Mouse (Mus musculus) lung, embryonic 14.5 days (tissue): ENCODE measurements around the gene Ccnd3. TPM values are rescaled to one million over a fixed set of nuclear protein-coding genes. Genes with fewer than 3 reads are reported as not detected.

Experiments used
- ATAC-seq: fragments of 200-750 bp; cut with Nextera tagmentation; 2 replicates; pipeline ENCODE4 v1.8.0; 2017; ENCODE audit warnings: mild to moderate bottlenecking, moderate TSS enrichment, moderate library complexity; ENCODE audit not compliant: insufficient read depth
- DNase-seq: peaks from one replicate; pipeline ENCODE4 v3.0.0-alpha.2; 2015
- H3K27ac ChIP-seq: fragments of 300-500 bp; sonication (generic); 2 replicates; pipeline ENCODE4 v1.5.1; 2014; ENCODE audit warnings: low read depth, mild to moderate bottlenecking, moderate library complexity
- H3K27me3 ChIP-seq: fragments of 300-500 bp; sonication (generic); 2 replicates; pipeline ENCODE4 v1.6.1; 2014; ENCODE audit warnings: low read length, control low read depth; ENCODE audit not compliant: insufficient read depth
- H3K36me3 ChIP-seq: fragments of 300-500 bp; sonication (generic); 2 replicates; pipeline ENCODE4 v1.6.1; 2014; ENCODE audit warnings: control low read depth; ENCODE audit not compliant: insufficient read depth
- H3K4me1 ChIP-seq: fragments of 300-500 bp; sonication (generic); 2 replicates; pipeline ENCODE4 v1.6.1; 2014; ENCODE audit warnings: antibody characterized with exemption, control low read depth; ENCODE audit not compliant: insufficient read depth
- H3K4me2 ChIP-seq: fragments of 300-500 bp; sonication (generic); 2 replicates; pipeline ENCODE4 v1.6.1; 2014; ENCODE audit warnings: mild to moderate bottlenecking
- H3K4me3 ChIP-seq: fragments of 300-500 bp; sonication (generic); 2 replicates; pipeline ENCODE4 v1.5.1; 2014; ENCODE audit warnings: low read depth, low read length
- H3K9ac ChIP-seq: fragments of 300-500 bp; sonication (generic); 2 replicates; pipeline ENCODE4 v1.6.1; 2014
- H3K9me3 ChIP-seq: fragments of 300-500 bp; sonication (generic); 2 replicates; pipeline ENCODE4 v1.6.1; 2016; ENCODE audit warnings: low read depth, low read length, control low read depth
- CTCF ChIP-seq: IDR thresholded peaks from 2 replicates; pipeline ENCODE4 v1.5.1; 2016; ENCODE audit warnings: antibody characterized with exemption, low read depth
- WGBS: fragments of 180-500 bp; shearing (Covaris S2); extraction: QIAGEN DNeasy Blood & Tissue Kit; methylation state at CpG from one replicate; pipeline ENCODE4 v1.1.7; 2014; 5-methylcytosine and 5-hydroxymethylcytosine counted together
- polyA plus RNA-seq: library from polyadenylated mRNA; unstranded; fragments of >200 nt; fragmentation: Nextera tagmentation; extraction: Ambion mirVana; gene quantifications from 2 replicates; pipeline ENCODE4 v1.2.1, GENCODE M21; 2014

Ccnd3 gene
- polyA plus RNA-seq, 1 experiment from 2014 or later, result 308 TPM

DNA sequence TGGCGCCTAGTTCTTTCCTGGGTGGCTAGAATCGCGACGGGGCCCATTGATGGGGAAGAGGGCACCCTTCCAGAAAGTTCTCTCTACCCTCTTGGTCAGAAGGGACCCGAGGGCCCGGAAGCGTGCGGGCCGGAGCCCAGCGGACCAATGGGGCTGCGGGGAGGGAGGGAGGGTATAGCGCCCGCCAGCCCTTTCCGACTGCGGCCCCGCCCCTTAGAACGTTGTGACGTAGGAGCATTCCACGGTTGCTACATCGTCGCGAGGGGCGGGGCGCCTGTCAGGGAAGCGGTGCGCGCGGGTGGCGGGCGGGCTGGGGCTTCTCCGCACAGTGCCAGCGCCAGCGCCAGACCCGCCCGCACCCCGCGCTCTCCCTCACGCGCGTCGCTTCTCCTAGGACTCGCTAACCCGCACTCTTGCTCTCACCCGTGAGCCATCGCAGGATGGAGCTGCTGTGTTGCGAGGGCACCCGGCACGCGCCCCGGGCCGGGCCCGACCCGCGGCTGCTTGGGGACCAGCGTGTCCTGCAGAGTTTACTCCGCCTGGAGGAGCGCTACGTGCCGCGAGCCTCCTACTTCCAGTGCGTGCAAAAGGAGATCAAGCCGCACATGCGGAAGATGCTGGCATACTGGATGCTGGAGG, 88.5 kb downstream of the Ccnd3 start:
- Histone ChIP-seq H3K9ac (peak overlapping the region; percentile 89), H3K4me1 (peaks cover 17% of the 10 kb centered on the region), H3K4me2 (peak overlapping the region; percentile 99), H3K4me3 (peak overlapping the region; percentile 71), H3K27ac (peak overlapping the region; percentile 98), H3K36me3 (peaks cover 33% of the 10 kb centered on the region), H3K27me3 (no peaks in the 10 kb centered on the region), H3K9me3 (no peaks in the 10 kb centered on the region)
- DNase-seq, result peak; percentile 99
- peak; percentile 85 for ATAC-seq
- WGBS, result under 1% methylated on average over 63 of the region's 63 CpGs
- TF ChIP-seq CTCF, result no peak

GRCm38 (mm10) chr17:47593854-47594182, 89.0 kb downstream of the Ccnd3 start:
- 0% methylated on average over 13 of the region's 13 CpGs for WGBS
- H3K36me3 ChIP-seq, result peaks cover 38% of the 10 kb centered on the region
- peak overlapping the region; percentile 99 for H3K4me2 ChIP-seq
- H3K27me3 ChIP-seq, result no peaks in the 10 kb centered on the region
- H3K4me1 ChIP-seq, result peaks cover 17% of the 10 kb centered on the region
- no peak; the same call in 1 of the 2 replicates for ATAC-seq
- H3K4me3 ChIP-seq, result peak overlapping the region; percentile 71
- DNase-seq, result no peak
- peak overlapping the region; percentile 98 for H3K27ac ChIP-seq
- H3K9ac ChIP-seq, result peak overlapping the region; percentile 89
- H3K9me3 ChIP-seq, result no peaks in the 10 kb centered on the region
- no peak for TF ChIP-seq CTCF

DNA sequence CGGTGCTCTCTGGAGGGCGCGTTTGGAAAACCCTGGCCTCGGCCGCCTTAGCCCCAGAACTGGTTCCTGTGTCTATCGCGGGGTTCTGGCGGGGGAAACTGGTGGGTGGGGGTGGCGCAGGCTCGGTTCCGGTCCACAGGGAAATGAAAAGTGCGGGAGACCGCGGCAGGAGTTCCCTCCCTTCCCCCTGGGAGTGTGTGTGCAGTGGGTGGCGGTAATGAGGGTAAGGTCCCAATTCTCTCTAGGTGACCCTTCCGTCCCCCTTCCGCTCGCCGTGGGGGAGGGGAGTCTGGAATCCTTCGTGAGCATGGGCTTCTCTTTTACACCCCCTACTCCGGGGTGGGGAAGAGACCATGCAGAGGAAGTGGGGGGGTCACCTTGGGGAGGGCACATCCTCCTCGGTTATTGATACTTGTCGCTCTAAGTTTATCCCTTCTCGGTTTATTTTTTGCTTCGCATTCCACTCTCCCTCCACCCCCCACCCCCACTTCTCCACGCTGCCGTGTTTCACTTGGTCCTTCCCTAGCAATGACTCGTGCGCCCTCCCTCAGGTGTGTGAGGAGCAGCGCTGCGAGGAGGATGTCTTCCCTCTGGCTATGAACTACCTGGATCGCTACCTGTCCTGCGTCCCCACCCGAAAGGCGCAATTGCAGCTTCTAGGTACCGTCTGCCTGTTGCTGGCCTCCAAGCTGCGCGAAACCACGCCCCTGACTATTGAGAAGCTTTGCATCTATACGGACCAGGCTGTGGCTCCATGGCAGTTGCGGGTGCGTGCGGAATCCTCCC, 89.5 kb downstream of the Ccnd3 start:
- peak overlapping the region; percentile 98 for H3K27ac ChIP-seq
- H3K4me2 ChIP-seq, result peak overlapping the region; percentile 99
- peak overlapping the region; percentile 89 for H3K9ac ChIP-seq
- WGBS, result under 1% methylated on average over 43 of the region's 43 CpGs
- no peak for TF ChIP-seq CTCF
- no peaks in the 10 kb centered on the region for H3K9me3 ChIP-seq
- H3K4me3 ChIP-seq, result peak overlapping the region; percentile 71
- peaks cover 17% of the 10 kb centered on the region for H3K4me1 ChIP-seq
- H3K27me3 ChIP-seq, result no peaks in the 10 kb centered on the region
- H3K36me3 ChIP-seq, result peaks cover 43% of the 10 kb centered on the region
- ATAC-seq (no peak), DNase-seq (peak; percentile 66)

DNA sequence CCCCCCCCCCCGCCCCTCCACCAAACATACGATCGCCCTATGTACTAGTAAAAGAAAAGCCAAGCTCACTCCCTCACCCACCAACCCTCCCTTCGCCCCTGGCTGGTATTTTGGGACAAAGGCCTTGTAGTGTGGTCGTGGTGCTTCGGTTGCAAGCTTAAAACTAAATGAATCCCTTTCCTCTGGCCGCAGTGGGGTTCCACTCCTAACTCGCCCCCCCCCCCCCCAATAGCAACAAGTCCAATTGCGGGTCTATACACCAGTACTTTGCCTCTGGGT, 90.1 kb downstream of the Ccnd3 start:
- under 1% methylated on average over 8 of the region's 9 CpGs for WGBS

DNA sequence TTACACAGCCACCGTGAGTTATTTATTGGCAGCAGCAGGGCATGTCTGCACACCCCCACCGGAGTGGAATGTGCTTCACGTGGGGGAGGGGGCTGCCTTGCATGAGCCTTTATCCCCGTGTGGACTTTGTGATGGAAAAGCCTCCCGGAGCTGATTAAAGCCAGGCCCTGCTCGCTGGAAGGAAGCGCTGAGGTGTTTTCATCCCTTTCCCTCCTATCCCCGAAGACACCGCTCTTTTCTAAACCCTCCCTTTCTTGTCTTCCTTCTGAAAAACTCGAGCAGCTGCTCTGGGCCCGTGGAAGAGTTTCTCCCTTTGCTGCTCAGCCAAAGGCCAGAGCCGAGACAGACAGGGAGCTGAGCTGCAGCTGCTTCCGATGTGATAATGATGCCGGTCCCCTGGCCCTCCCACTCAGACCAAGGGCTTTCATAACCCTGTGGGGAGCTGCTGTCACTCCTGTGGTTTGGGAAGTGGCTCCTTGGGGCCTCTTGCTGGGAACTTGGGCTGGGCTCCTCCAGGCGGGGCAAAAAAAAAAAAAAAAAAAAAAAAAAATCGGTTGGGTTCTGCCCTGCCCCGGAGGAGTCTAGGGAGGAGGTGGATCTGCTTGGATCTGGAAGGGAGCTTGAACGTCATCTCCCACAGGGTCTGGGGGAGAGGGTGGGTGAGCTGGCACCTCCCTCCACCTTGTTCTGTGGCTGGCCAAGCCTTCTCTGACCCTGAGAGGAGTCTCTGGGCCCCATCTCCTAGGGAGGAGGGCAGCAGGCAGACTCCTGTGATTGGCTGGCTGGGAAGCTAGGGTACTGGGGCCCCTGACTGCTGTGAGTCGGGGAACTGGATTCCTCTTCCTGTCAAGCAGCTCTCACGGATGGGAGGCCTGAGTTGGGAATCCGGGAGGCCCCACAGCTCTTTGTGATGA, 90.7 kb downstream of the Ccnd3 start:
- H3K4me2 ChIP-seq, result peak overlapping the region; percentile 99
- peak overlapping the region; percentile 71 for H3K4me3 ChIP-seq
- WGBS, result 0% methylated on average over 21 of the region's 21 CpGs
- ATAC-seq (peak; percentile 57), DNase-seq (peak; percentile 88)
- peak overlapping the region; percentile 98 for H3K27ac ChIP-seq
- H3K4me1 ChIP-seq, result peaks cover 17% of the 10 kb centered on the region
- peak overlapping the region; percentile 89 for H3K9ac ChIP-seq
- H3K36me3 ChIP-seq, result peaks cover 53% of the 10 kb centered on the region
- H3K9me3 ChIP-seq, result no peaks in the 10 kb centered on the region
- TF ChIP-seq CTCF, result no peak
- no peaks in the 10 kb centered on the region for H3K27me3 ChIP-seq

More for the DNA sequence above, 90.1 kb downstream of the Ccnd3 start:
- Histone ChIP-seq H3K27ac (peak overlapping the region; percentile 98), H3K9me3 (no peaks in the 10 kb centered on the region), H3K9ac (peak overlapping the region; percentile 89), H3K4me3 (peak overlapping the region; percentile 71), H3K4me1 (peaks cover 17% of the 10 kb centered on the region), H3K27me3 (no peaks in the 10 kb centered on the region), H3K36me3 (peaks cover 49% of the 10 kb centered on the region), H3K4me2 (peak overlapping the region; percentile 99)
- ATAC-seq, result no peak
- DNase-seq, result no peak
- no peak for TF ChIP-seq CTCF

- Histone ChIP-seq H3K9ac (peak overlapping the region; percentile 89), H3K4me2 (peak overlapping the region; percentile 99), H3K9me3 (no peaks in the 10 kb centered on the region), H3K27ac (peak overlapping the region; percentile 98), H3K4me3 (peak overlapping the region; percentile 71), H3K4me1 (peaks cover 17% of the 10 kb centered on the region), H3K36me3 (peaks cover 61% of the 10 kb centered on the region), H3K27me3 (no peaks in the 10 kb centered on the region)
- DNase-seq (peak; percentile 31), ATAC-seq (0 out of 2 replicates have a peak, but pooled peaks have one; percentile 1)
- 29% methylated on average over 6 of the region's 6 CpGs for WGBS
- no peak for TF ChIP-seq CTCF
Observed at GRCm38 (mm10) chr17:47596162-47596838, 91.4 kb downstream of the Ccnd3 start.
